Mouse (Mus musculus) cerebellum, adult 2 months (tissue): Measurements from ENCODE around the gene Fermt1.

Source experiments
- CTCF ChIP-seq: fragments of 200-500 bp; IDR thresholded peaks from 2 replicates; pipeline ENCODE4 v1.5.1; 2011; ENCODE audit warnings: low read depth, mild to moderate bottlenecking, control low read depth, low read length, moderate library complexity, borderline replicate concordance; ENCODE audit not compliant: insufficient read depth
- POLR2A ChIP-seq: fragments of 200-500 bp; IDR thresholded peaks from 2 replicates; pipeline ENCODE4 v1.6.1; 2011; ENCODE audit warnings: low read length, control low read depth, borderline replicate concordance; ENCODE audit not compliant: insufficient read depth

- TF ChIP-seq POLR2A (no peak), CTCF (no peak)
Measured at GRCm38 (mm10) chr2:132876991-132877390, 68.7 kb downstream of the Fermt1 start.
